Mouse (Mus musculus) cortical plate, adult 2 months (tissue): Measurements from ENCODE around the gene Timp3.

Experiments used
- CTCF ChIP-seq: fragments of 200-500 bp; IDR thresholded peaks from 2 replicates; pipeline ENCODE4 v1.5.1; 2011; ENCODE audit warnings: mild to moderate bottlenecking, control low read depth, low read length; ENCODE audit not compliant: insufficient read depth; ENCODE audit errors: extremely low read depth
- POLR2A ChIP-seq: fragments of 200-500 bp; IDR thresholded peaks from 2 replicates; pipeline ENCODE4 v1.6.1; 2011; ENCODE audit warnings: mild to moderate bottlenecking, low read length, control low read depth; ENCODE audit not compliant: insufficient read depth; ENCODE audit errors: extremely low read depth

- no peak for TF ChIP-seq POLR2A
- no peak for TF ChIP-seq CTCF
Observed at GRCm38 (mm10) chr10:86317633-86318032, 17.5 kb downstream of the Timp3 start.
